Mouse (Mus musculus) bone marrow, adult 2 months (tissue): ENCODE results near the gene S100pbp. TPM values are rescaled to one million over a fixed set of nuclear protein-coding genes. Genes with fewer than 3 reads are reported as not detected.

Experiments
- H3K27ac ChIP-seq: fragments of 200-500 bp; 2 replicates; pipeline ENCODE4 v1.5.1; 2012; ENCODE audit warnings: low read depth, mild to moderate bottlenecking, control low read depth, inconsistent platforms, low read length; ENCODE audit not compliant: control insufficient read depth, poor library complexity, insufficient read depth
- H3K4me1 ChIP-seq: fragments of 200-500 bp; 2 replicates; pipeline ENCODE4 v1.6.1; 2011; ENCODE audit warnings: low read length; ENCODE audit not compliant: control insufficient read depth, insufficient read depth
- H3K4me3 ChIP-seq: fragments of 200-500 bp; replicated peaks from 2 replicates; pipeline ENCODE3; 2011; ENCODE audit warnings: mild to moderate bottlenecking, low read depth, low read length, control low read depth; ENCODE audit not compliant: control insufficient read depth
- CTCF ChIP-seq: fragments of 200-500 bp; IDR thresholded peaks from 2 replicates; pipeline ENCODE4 v1.5.1; 2011; ENCODE audit warnings: low read length, control low read depth; ENCODE audit not compliant: control insufficient read depth, insufficient read depth
- POLR2A ChIP-seq: fragments of 200-500 bp; IDR thresholded peaks from 2 replicates; pipeline ENCODE4 v1.6.1; 2011; ENCODE audit warnings: low read depth, mild to moderate bottlenecking, control low read depth, low read length, borderline replicate concordance; ENCODE audit not compliant: control insufficient read depth
- WGBS: fragments of 180-500 bp; shearing (Covaris S2); methylation state at CpG from one replicate; pipeline ENCODE4 v1.1.7; 2018; 5-methylcytosine and 5-hydroxymethylcytosine counted together
- polyA plus RNA-seq: library from polyadenylated mRNA; stranded (reverse); fragments of >200 nt; gene quantifications from 2 replicates; pipeline ENCODE4 v1.2.4, GENCODE M21; 2011; ENCODE audit warnings: low replicate concordance; ENCODE audit not compliant: missing spikeins, insufficient read depth, insufficient read length

S100pbp gene
- polyA plus RNA-seq, 1 experiment, result 9.4 TPM

DNA sequence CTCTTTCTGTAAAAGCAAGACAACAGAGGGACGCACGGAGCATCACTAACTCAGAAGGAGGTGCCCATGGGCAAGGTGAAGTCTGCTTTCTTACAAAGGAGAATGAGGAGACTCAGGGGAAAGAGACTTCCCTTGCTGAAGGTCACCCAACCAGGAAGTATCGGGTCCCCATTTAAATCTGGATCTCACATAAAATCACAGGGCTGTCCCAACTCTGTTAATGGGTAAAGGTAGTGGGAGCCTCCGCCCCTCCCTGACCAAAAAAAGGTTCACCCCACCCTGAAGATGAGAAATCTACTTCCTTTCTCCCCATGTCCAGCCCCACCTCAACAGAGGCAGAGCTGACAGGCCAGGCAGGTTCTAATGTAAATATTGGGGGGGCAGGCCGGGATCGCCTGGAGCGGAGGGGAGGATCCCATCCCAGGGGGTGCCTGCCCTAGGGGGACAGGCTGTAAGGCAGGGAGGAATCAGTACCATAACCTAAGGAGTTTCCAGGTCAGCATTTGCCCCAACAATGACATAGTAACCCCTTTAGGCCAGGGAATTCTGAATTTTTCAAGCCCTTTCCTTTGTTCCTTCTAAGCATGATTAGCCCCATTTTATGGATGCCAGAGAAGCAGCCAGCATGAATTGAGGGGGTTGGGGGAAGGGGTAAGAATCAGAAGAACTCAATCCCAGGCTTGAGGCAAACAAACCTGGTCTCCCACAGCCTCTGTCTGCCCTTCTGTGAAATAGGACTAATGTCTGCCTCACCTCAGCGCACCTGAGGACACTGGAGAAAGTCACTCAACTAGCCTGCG, 43.2 kb upstream of the S100pbp start:
- TF ChIP-seq CTCF (no peak), POLR2A (no peak)
- no peak overlapping the region for H3K4me3 ChIP-seq
- no peak overlapping the region for H3K27ac ChIP-seq
- 89% methylated on average over 9 of the region's 9 CpGs for WGBS
- no peaks in the 10 kb centered on the region for H3K4me1 ChIP-seq

DNA sequence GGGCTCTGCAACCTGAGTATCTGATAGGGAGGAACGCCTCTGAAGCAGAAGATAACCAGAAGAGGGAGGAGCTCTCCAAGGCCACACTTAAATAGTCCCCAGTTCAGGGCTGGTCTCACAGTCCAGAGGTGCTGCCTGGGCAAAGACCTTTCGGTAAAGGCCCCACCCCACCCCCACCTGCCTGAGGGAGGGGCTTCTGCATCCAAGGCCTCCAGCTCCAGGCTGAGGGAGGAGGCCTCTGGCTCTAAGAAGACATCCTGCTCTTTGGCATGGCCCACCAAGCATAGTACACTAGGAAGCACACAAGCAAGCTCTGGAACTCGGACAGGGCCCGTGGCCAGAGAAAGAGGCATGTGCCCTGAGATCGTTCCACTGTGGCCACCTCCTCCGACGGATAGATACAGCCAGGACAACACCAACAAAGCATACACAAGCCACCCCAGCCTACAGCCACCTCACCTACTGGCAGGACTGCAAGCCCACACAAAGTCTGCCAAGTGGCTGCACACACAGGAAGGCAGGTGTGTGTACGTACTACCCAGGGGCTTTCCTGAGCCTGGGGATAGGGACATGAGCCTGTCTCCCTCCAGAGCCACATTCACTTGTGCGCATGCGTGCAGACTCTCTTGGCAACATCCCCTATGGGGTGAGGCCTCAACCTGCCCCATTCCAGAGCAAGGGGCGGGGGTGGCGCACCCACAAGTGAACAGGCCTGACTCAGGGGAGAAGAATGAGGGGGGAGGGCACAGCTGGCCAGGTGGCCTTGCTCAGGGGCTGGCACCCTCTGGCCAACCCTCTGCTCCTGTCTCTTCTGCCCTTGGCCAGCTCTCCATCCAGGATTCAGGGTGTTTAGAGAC, 42.3 kb upstream of the S100pbp start:
- TF ChIP-seq CTCF, result no peak
- TF ChIP-seq POLR2A, result no peak
- H3K27ac ChIP-seq, result no peak overlapping the region
- H3K4me1 ChIP-seq, result no peaks in the 10 kb centered on the region
- H3K4me3 ChIP-seq, result no peak overlapping the region
- WGBS, result 80% methylated on average over 12 of the region's 12 CpGs

DNA sequence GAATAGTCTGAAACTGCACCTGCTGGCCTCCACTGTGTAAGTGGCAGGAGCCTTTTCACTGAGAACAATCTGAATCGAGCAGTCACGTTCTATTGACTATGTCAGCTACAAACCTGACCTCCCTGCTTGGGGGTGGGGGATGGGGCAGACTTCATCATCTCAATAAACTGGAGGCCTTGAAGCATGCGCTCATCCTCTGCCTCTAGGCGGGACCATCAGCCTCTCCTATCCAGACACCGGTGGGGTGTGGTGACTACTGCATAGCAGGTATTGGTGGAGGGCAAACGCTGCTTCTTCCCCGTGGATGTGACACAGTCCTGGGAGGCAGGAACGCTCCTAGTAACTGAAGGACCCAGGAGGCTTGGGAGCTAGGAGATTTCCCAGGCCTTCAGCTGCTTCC, 41.4 kb upstream of the S100pbp start:
- Histone ChIP-seq H3K4me1 (no peaks in the 10 kb centered on the region), H3K27ac (no peak overlapping the region), H3K4me3 (no peak overlapping the region)
- 77% methylated on average over 8 of the region's 8 CpGs for WGBS
- TF ChIP-seq POLR2A, result no peak
- TF ChIP-seq CTCF, result no peak

DNA sequence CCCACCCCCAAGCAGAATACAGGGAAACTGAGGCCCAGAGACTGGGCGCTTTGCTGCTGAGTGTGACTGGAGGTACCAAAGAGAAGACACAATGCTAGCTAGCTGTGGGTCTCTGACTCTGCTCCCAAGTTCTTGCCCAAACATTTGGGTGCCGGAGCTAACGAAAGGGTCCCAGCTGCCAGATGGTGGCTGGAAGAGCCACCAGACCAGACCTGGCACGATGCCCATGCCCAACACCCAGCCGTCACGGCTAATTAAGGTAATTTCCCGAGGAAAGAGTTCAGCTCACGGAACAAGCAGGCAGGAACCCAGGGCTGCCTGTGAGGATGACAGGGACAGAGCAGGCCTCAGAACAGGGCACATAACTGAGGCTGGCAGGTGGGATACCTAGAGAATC, 38.5 kb upstream of the S100pbp start:
- TF ChIP-seq POLR2A, result no peak
- no peak for TF ChIP-seq CTCF
- 71% methylated on average over 8 of the region's 8 CpGs for WGBS
- no peaks in the 10 kb centered on the region for H3K4me1 ChIP-seq
- no peak overlapping the region for H3K4me3 ChIP-seq
- H3K27ac ChIP-seq, result no peak overlapping the region

DNA sequence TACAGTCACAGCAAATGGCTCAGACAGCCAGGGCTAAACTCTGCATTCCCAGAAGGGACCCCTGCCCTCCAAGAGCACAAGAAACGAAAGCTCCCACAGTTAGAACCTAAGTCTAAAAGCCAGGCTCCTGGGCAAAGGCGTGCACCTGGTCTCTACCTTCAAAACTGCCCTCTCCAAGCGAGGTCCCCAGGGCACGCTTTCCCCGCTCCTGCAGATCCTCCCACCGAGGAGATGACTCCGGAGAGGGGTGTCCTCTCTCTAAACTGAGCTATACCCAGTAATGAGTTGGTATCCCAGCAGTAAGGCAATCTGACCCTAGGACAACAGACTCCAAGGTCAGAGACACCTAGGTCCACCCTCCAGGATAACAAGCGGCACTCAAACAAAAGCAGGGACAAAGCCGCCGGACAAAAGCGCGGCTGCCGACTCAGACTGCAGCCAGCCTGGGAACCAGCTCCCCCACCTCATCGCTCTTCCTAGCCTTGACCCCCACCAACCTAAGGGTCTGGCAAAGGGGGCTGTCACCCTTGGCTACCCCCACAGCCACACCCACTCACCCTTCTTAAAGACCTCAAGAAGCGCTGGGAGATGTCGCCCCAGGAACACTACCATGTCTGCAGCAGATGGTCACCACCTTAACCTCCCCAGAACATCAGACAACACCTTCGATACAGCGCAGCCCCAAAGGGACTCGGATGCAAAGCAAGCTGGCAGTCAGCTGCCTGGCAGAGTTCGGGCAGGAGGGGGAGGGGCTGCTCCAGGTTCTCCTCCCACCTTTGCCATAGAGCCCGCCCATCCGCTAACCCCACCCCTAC, 37.9 kb upstream of the S100pbp start:
- no peak for TF ChIP-seq POLR2A
- TF ChIP-seq CTCF, result no peak
- H3K4me1 ChIP-seq, result no peaks in the 10 kb centered on the region
- WGBS, result 86% methylated on average over 22 of the region's 22 CpGs
- no peak overlapping the region for H3K27ac ChIP-seq
- H3K4me3 ChIP-seq, result no peak overlapping the region

DNA sequence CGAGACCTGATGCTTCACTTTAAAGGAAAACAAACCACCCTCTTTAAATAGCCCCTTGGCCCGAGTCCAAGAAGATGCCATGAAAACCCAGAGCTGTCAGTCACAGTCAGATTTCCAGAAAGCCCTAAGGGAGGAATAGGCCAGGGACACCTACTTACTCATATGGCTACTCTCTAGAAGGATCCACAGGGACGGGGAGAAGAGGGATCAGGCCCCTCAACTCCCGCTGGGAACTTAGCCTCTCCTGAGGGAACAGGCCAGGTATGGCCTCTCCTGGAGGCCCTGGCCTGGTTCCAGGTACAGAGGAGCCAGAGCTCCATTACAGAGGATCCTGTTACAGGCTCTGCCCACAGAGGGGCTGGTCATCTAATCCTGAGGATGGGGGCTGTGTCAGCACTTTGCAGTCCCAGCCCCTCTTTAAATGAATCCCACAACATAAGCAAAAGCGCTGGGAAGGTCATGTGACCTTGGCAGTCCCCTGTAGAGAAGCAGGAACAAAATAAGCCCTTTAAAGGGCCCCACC, 37.0 kb upstream of the S100pbp start:
- H3K27ac ChIP-seq, result no peak overlapping the region
- no peak for TF ChIP-seq CTCF
- no peak for TF ChIP-seq POLR2A
- H3K4me1 ChIP-seq, result no peaks in the 10 kb centered on the region
- H3K4me3 ChIP-seq, result no peak overlapping the region
- WGBS, result 57% methylated on average over 5 of the region's 5 CpGs

DNA sequence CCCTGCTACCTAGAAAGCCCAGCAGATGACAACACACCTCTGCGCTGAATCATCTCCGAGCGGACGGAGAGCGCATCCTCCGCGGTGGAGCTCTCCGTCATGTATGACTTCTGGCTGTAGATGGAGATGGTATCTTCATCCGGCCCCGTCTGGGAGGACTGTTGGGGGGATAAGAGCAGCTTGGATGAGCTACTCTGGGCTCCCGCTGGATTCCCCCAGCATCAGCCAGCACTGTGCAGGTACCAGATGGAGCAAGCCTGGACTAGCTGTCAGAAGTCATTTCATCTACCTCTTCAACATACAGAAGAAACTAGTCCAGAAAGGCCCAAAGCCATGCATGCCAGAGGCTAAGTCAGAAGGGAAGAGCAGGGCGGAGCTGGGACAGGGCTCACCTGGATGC, 35.8 kb upstream of the S100pbp start:
- no peak overlapping the region for H3K27ac ChIP-seq
- no peak for TF ChIP-seq CTCF
- no peak for TF ChIP-seq POLR2A
- no peaks in the 10 kb centered on the region for H3K4me1 ChIP-seq
- H3K4me3 ChIP-seq, result no peak overlapping the region
- 90% methylated on average over 12 of the region's 12 CpGs for WGBS
